Mouse (Mus musculus): Measurements from ENCODE around the gene Duox1.

DNA sequence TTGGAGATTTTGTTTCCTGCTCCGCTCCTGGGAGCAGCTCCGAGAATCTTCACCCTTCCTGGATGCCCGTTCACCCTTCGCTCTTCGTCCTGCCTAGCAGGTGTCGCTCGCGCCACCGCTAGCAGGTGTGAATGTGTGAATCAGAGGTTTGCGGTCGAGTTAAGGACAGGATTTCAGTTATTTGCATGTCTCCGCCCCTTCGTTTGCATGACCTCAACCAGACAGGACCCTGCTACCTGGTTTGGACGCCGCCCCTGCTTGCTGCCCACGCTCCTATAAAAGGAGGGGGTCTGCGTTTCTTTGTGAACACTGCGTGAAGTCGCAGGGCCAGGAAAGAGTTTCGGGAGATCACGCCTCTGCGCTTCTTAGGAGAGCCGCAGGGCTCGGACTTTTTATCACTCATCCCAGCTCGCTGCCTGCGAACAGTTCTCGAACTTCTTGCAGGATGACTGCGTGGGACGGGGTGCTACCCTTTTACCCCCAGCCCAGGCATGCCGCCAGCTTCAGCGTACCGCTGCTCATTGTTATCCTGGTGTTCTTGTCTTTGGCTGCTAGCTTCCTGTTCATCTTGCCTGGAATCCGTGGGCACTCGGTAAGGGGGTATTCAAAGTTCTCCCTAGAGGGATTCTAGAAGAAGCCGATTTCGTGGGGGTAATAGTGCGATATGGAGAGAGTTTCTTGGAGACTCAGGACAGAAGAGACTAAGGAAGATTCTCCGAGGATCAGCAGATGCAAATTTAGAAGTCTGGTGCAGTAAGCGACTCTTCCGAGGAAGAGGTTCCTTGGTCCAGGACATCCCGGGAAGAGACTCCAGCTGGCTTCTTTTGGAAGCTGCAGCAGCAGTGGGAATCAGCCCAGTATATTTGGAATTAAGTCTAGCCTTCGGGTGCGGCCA, 16.6 kb upstream of the Duox1 start, which contains the start of gene Duoxa2:
- TF ChIP-seq CTCF (IDR thresholded peaks at IDR 0.05; ENCODE audit: low read depth, low read length) (no peak), POLR2A (IDR thresholded peaks at IDR 0.05; ENCODE audit: borderline replicate concordance, low read depth, low read length) (no peak)
